Mouse (Mus musculus) kidney, adult 9 months (tissue): ENCODE measurements at regions not wholly inside any gene's neighbourhood (a gene's known extent, or its start where the extent isn't known, plus 50 kb on each side); places are given as distances from the start of the nearest gene placed in this dataset.

Experiments
- DNase-seq: peaks from one replicate; pipeline ENCODE4 v3.0.0; 2022

- DNase-seq, result no peak
Observed at GRCm38 (mm10) chr13:118603474-118603873, 66.1 kb upstream of the Fgf10 start.

GRCm38 (mm10) chr13:118596856-118597255 lies 72.7 kb upstream of the Fgf10 start:
- DNase-seq, result peak; percentile 17

- peak; percentile 71 for DNase-seq
Observed at GRCm38 (mm10) chr13:118596218-118596795, 73.3 kb upstream of the Fgf10 start.

GRCm38 (mm10) chr13:118592074-118592473 lies 77.5 kb upstream of the Fgf10 start:
- DNase-seq, result no peak

- no peak for DNase-seq
Observed at GRCm38 (mm10) chr13:118572555-118572954, 97.0 kb upstream of the Fgf10 start.

GRCm38 (mm10) chr13:118565219-118565833 lies 104.3 kb upstream of the Fgf10 start:
- DNase-seq, result no peak

- DNase-seq, result no peak
Observed at GRCm38 (mm10) chr13:118558966-118559365, 110.6 kb upstream of the Fgf10 start.

GRCm38 (mm10) chr13:118552029-118552428 lies 117.6 kb upstream of the Fgf10 start:
- DNase-seq, result no peak

- no peak for DNase-seq
Observed at GRCm38 (mm10) chr13:118538742-118539141, 130.8 kb upstream of the Fgf10 start.

- DNase-seq, result no peak
Observed at GRCm38 (mm10) chr13:118513961-118514360, 126.9 kb upstream of the Mrps30 start.

GRCm38 (mm10) chr13:118506136-118506535 lies 119.1 kb upstream of the Mrps30 start:
- no peak for DNase-seq

- DNase-seq, result no peak
Observed at GRCm38 (mm10) chr13:118490610-118491009, 103.6 kb upstream of the Mrps30 start.

GRCm38 (mm10) chr13:118483031-118483430 lies 96.0 kb upstream of the Mrps30 start:
- no peak for DNase-seq

- no peak for DNase-seq
Observed at GRCm38 (mm10) chr13:118480237-118480636, 93.2 kb upstream of the Mrps30 start.

GRCm38 (mm10) chr13:118478487-118478886 lies 91.4 kb upstream of the Mrps30 start:
- no peak for DNase-seq

GRCm38 (mm10) chr13:118472578-118472977 lies 85.5 kb upstream of the Mrps30 start:
- DNase-seq, result no peak

GRCm38 (mm10) chr13:118459672-118460384 lies 72.8 kb upstream of the Mrps30 start:
- DNase-seq, result peak; percentile 2

- no peak for DNase-seq
Observed at GRCm38 (mm10) chr13:118448977-118449705, 62.1 kb upstream of the Mrps30 start.

- DNase-seq, result no peak
Observed at GRCm38 (mm10) chr13:118441322-118442064, 54.4 kb upstream of the Mrps30 start.
